Mouse (Mus musculus): ENCODE data around the gene Amotl2. TPM values are rescaled to one million over a fixed set of nuclear protein-coding genes. Genes with fewer than 3 reads are reported as not detected.
A peak's percentile ranks its signal among the peaks of the same experiment; 100 is the strongest.

Amotl2 gene
- polyA plus RNA-seq, 1 experiment = 67.2 TPM

DNA sequence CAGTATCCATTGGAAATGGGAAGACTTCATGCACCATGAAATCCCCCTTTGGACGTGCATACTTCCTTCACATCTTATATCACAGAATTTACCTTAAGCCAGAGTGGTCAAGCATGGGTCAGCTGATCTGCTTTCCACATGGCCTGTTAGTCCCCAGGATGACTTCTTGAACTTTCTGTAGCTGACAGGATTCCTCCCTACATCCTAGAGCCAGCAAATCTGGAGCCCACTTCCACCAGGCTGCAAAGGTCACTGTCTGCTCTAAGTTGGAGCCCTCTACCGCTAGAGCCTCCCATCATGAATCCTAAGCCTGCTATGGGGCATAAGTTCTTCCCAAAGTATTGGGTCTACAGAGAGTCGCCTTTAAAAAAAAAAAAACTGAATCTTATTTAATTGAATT lies 18.8 kb downstream of the Amotl2 start:
- no peak for TF ChIP-seq POLR2A (IDR thresholded peaks at IDR 0.05; ENCODE audit: insufficient read length, low read depth)
- TF ChIP-seq POLR2AphosphoS2 (IDR thresholded peaks at IDR 0.05; ENCODE audit: insufficient read length, low read depth) = no peak
- TF ChIP-seq E2F4 (IDR thresholded peaks at IDR 0.05; ENCODE audit: insufficient read depth) = no peak
- no peak for TF ChIP-seq CEBPB (IDR thresholded peaks at IDR 0.05; ENCODE audit: insufficient read depth, poor library complexity, severe bottlenecking)
- TF ChIP-seq TCF12 (IDR thresholded peaks at IDR 0.05; ENCODE audit: insufficient read depth, poor library complexity, severe bottlenecking) = no peak
- no peak for TF ChIP-seq TCF3 (IDR thresholded peaks at IDR 0.05; ENCODE audit: insufficient read length, low read depth)
- no peak for TF ChIP-seq MAX (IDR thresholded peaks at IDR 0.05; ENCODE audit: low read depth)
- TF ChIP-seq REST (IDR thresholded peaks at IDR 0.05; ENCODE audit: insufficient read depth, insufficient read length) = no peak
- TF ChIP-seq MYOD1 (IDR thresholded peaks at IDR 0.05; ENCODE audit: control insufficient read depth in 1 of 3, insufficient read length in 2 of 3, low read depth in 2 of 3) = no peak
- TF ChIP-seq MYOG (IDR thresholded peaks at IDR 0.05; ENCODE audit: control insufficient read depth in 1 of 3, insufficient read depth in 1 of 3, insufficient read length in 2 of 3, low read depth in 2 of 3) = no peak
- no peak for TF ChIP-seq SRF (IDR thresholded peaks at IDR 0.05; ENCODE audit: control insufficient read depth, insufficient read length, low read depth)
- TF ChIP-seq USF1 (IDR thresholded peaks at IDR 0.05; ENCODE audit: low read depth) = no peak
- no peak overlapping the region for H3K4me2 ChIP-seq (ENCODE audit: low read depth)
- H3K4me3 ChIP-seq = no peak overlapping the region
- no peaks in the 10 kb centered on the region for H3K79me2 ChIP-seq (ENCODE audit: control insufficient read depth, insufficient read depth)
- H3ac ChIP-seq (ENCODE audit: control insufficient read depth, insufficient read length) = no peak overlapping the region
- peaks cover 29% of the 10 kb centered on the region for H3K36me3 ChIP-seq (ENCODE audit: control insufficient read depth, insufficient read depth)
- H3K27me3 ChIP-seq (ENCODE audit: control insufficient read depth, insufficient read depth, insufficient read length) = no peaks in the 10 kb centered on the region

DNA sequence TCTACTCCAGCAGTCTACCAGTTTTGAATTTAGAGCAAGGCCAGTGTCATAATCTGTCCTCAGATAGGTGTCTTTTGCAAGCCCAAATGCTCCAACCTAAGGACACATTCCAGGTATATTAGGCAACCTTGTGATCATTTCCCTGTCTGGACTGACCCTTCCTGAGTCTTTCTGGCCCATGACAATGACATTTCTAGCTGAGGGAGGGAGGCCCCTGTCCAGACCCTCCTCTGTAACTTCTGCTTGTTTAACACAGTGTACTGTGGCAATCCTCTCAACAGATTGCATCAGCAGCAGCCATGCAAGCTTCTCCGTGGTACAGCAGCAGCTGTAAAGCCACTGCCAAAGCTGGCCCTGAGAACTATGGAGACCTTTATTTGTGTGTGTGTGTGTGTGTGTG lies 19.5 kb downstream of the Amotl2 start:
- H3K4me2 ChIP-seq (ENCODE audit: low read depth) = no peak overlapping the region
- no peaks in the 10 kb centered on the region for H3K79me2 ChIP-seq (ENCODE audit: control insufficient read depth, insufficient read depth)
- TF ChIP-seq POLR2AphosphoS2 (IDR thresholded peaks at IDR 0.05; ENCODE audit: insufficient read length, low read depth) = no peak
- no peak for TF ChIP-seq POLR2A (IDR thresholded peaks at IDR 0.05; ENCODE audit: insufficient read length, low read depth)
- peak in 1 of 3 experiments; percentile 21 for TF ChIP-seq MYOD1 (IDR thresholded peaks at IDR 0.05; ENCODE audit: control insufficient read depth in 1 of 3, insufficient read length in 2 of 3, low read depth in 2 of 3)
- TF ChIP-seq USF1 (IDR thresholded peaks at IDR 0.05; ENCODE audit: low read depth) = no peak
- TF ChIP-seq TCF3 (IDR thresholded peaks at IDR 0.05; ENCODE audit: insufficient read length, low read depth) = no peak
- TF ChIP-seq SRF (IDR thresholded peaks at IDR 0.05; ENCODE audit: control insufficient read depth, insufficient read length, low read depth) = no peak
- TF ChIP-seq TCF12 (IDR thresholded peaks at IDR 0.05; ENCODE audit: insufficient read depth, poor library complexity, severe bottlenecking) = no peak
- TF ChIP-seq CEBPB (IDR thresholded peaks at IDR 0.05; ENCODE audit: insufficient read depth, poor library complexity, severe bottlenecking) = peak; percentile 91
- TF ChIP-seq E2F4 (IDR thresholded peaks at IDR 0.05; ENCODE audit: insufficient read depth) = no peak
- peak in 1 of 3 experiments; percentile 45 for TF ChIP-seq MYOG (IDR thresholded peaks at IDR 0.05; ENCODE audit: control insufficient read depth in 1 of 3, insufficient read depth in 1 of 3, insufficient read length in 2 of 3, low read depth in 2 of 3)
- TF ChIP-seq MAX (IDR thresholded peaks at IDR 0.05; ENCODE audit: low read depth) = no peak
- no peak for TF ChIP-seq REST (IDR thresholded peaks at IDR 0.05; ENCODE audit: insufficient read depth, insufficient read length)
- H3K27me3 ChIP-seq (ENCODE audit: control insufficient read depth, insufficient read depth, insufficient read length) = no peaks in the 10 kb centered on the region
- no peak overlapping the region for H3K4me3 ChIP-seq
- peaks cover 27% of the 10 kb centered on the region for H3K36me3 ChIP-seq (ENCODE audit: control insufficient read depth, insufficient read depth)
- no peak overlapping the region for H3ac ChIP-seq (ENCODE audit: control insufficient read depth, insufficient read length)

DNA sequence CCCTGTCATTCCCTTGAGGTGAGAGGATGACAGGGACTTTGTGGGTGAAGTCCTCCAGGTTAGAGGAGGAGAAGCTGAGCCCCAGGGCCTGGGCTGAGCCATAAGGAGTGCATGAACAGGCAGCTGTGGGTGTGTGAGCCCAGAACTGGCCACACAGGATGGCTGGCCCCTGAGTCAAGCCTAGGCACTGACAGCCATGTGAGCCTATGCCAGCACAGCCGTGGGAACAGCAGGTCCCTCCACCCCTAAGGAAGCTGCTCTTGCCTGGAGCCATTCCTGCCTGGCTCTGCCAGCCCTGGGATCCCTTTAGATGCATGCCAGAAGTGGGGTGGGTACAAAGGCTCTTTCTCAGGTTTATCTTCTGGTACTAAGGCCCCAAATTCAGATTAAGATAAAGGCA lies 20.9 kb downstream of the Amotl2 start:
- H3K4me3 ChIP-seq = no peak overlapping the region
- TF ChIP-seq CEBPB (IDR thresholded peaks at IDR 0.05; ENCODE audit: insufficient read depth, poor library complexity, severe bottlenecking) = no peak
- TF ChIP-seq USF1 (IDR thresholded peaks at IDR 0.05; ENCODE audit: low read depth) = no peak
- TF ChIP-seq MYOG (IDR thresholded peaks at IDR 0.05; ENCODE audit: control insufficient read depth in 1 of 3, insufficient read depth in 1 of 3, insufficient read length in 2 of 3, low read depth in 2 of 3) = peak in 2 of 3 experiments; percentile 18 to 84
- TF ChIP-seq MYOD1 (IDR thresholded peaks at IDR 0.05; ENCODE audit: control insufficient read depth in 1 of 3, insufficient read length in 2 of 3, low read depth in 2 of 3) = peak in 2 of 3 experiments; percentile 23 to 73
- no peak for TF ChIP-seq E2F4 (IDR thresholded peaks at IDR 0.05; ENCODE audit: insufficient read depth)
- no peak for TF ChIP-seq TCF12 (IDR thresholded peaks at IDR 0.05; ENCODE audit: insufficient read depth, poor library complexity, severe bottlenecking)
- peak; percentile 71 for TF ChIP-seq TCF3 (IDR thresholded peaks at IDR 0.05; ENCODE audit: insufficient read length, low read depth)
- TF ChIP-seq POLR2A (IDR thresholded peaks at IDR 0.05; ENCODE audit: insufficient read length, low read depth) = peak; percentile 18
- no peak for TF ChIP-seq SRF (IDR thresholded peaks at IDR 0.05; ENCODE audit: control insufficient read depth, insufficient read length, low read depth)
- TF ChIP-seq REST (IDR thresholded peaks at IDR 0.05; ENCODE audit: insufficient read depth, insufficient read length) = no peak
- no peak for TF ChIP-seq MAX (IDR thresholded peaks at IDR 0.05; ENCODE audit: low read depth)
- TF ChIP-seq POLR2AphosphoS2 (IDR thresholded peaks at IDR 0.05; ENCODE audit: insufficient read length, low read depth) = no peak
- H3K36me3 ChIP-seq (ENCODE audit: control insufficient read depth, insufficient read depth) = peaks cover 15% of the 10 kb centered on the region
- H3K27me3 ChIP-seq (ENCODE audit: control insufficient read depth, insufficient read depth, insufficient read length) = no peaks in the 10 kb centered on the region
- H3K79me2 ChIP-seq (ENCODE audit: control insufficient read depth, insufficient read depth) = no peaks in the 10 kb centered on the region
- no peak overlapping the region for H3ac ChIP-seq (ENCODE audit: control insufficient read depth, insufficient read length)
- H3K4me2 ChIP-seq (ENCODE audit: low read depth) = no peak overlapping the region

DNA sequence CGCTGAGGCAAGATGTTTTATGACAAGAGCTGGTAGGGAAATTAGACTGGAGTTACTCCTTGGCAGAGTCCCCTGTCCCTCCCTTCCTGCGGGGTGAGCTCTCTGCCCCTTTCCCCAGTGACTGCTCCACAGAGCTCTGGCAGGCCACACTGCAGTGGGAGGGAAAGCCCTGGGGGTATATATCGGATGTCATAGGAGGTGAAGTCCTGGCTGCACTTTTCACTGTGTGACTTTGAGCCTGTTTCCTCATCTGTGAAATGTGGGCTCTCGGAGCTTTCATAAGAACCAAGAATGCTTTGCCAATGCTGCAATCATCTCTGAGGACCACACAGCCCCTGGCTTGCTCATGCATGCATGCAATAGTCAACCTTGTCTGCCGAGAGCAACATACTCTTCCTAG lies 30.3 kb downstream of the Amotl2 start:
- Histone ChIP-seq H3ac (ENCODE audit: control insufficient read depth, insufficient read length) (no peak overlapping the region), H3K36me3 (ENCODE audit: control insufficient read depth, insufficient read depth) (no peaks in the 10 kb centered on the region), H3K4me3 (no peak overlapping the region), H3K4me2 (ENCODE audit: low read depth) (no peak overlapping the region), H3K27me3 (ENCODE audit: control insufficient read depth, insufficient read depth, insufficient read length) (no peaks in the 10 kb centered on the region), H3K79me2 (ENCODE audit: control insufficient read depth, insufficient read depth) (no peaks in the 10 kb centered on the region)
- no peak for TF ChIP-seq SRF (IDR thresholded peaks at IDR 0.05; ENCODE audit: control insufficient read depth, insufficient read length, low read depth)
- TF ChIP-seq TCF12 (IDR thresholded peaks at IDR 0.05; ENCODE audit: insufficient read depth, poor library complexity, severe bottlenecking) = no peak
- TF ChIP-seq CEBPB (IDR thresholded peaks at IDR 0.05; ENCODE audit: insufficient read depth, poor library complexity, severe bottlenecking) = no peak
- no peak for TF ChIP-seq MYOD1 (IDR thresholded peaks at IDR 0.05; ENCODE audit: control insufficient read depth in 1 of 3, insufficient read length in 2 of 3, low read depth in 2 of 3)
- no peak for TF ChIP-seq POLR2A (IDR thresholded peaks at IDR 0.05; ENCODE audit: insufficient read length, low read depth)
- no peak for TF ChIP-seq POLR2AphosphoS2 (IDR thresholded peaks at IDR 0.05; ENCODE audit: insufficient read length, low read depth)
- TF ChIP-seq REST (IDR thresholded peaks at IDR 0.05; ENCODE audit: insufficient read depth, insufficient read length) = no peak
- no peak for TF ChIP-seq MAX (IDR thresholded peaks at IDR 0.05; ENCODE audit: low read depth)
- TF ChIP-seq MYOG (IDR thresholded peaks at IDR 0.05; ENCODE audit: control insufficient read depth in 1 of 3, insufficient read depth in 1 of 3, insufficient read length in 2 of 3, low read depth in 2 of 3) = no peak
- no peak for TF ChIP-seq USF1 (IDR thresholded peaks at IDR 0.05; ENCODE audit: low read depth)
- TF ChIP-seq E2F4 (IDR thresholded peaks at IDR 0.05; ENCODE audit: insufficient read depth) = no peak
- no peak for TF ChIP-seq TCF3 (IDR thresholded peaks at IDR 0.05; ENCODE audit: insufficient read length, low read depth)

Measured in myocyte (in vitro differentiated cells).